8 mouse cellular contexts compared by ENCODE assay signal in genomic region chr12:71747831-71748368, GRCm38 (mm10).
DNase-seq lines count a peak whose midpoint lies in the region; ATAC-seq and TF ChIP-seq lines count a peak whose summit lies in the region.

No protein-coding gene starts in this region.

- DNase-seq in forebrain, embryonic 11.5 days (ENCODE audit: low spot score) = no peak
- peak; percentile 29 to 58 for DNase-seq in cerebellum, adult 2 months
- DNase-seq in gastrocnemius, postnatal 14 days = peak; percentile 22
- peak; percentile 70 for DNase-seq in kidney, adult 2 months
- DNase-seq in thymus, postnatal 14 days = no peak
- DNase-seq in testis, postnatal 10 days (ENCODE audit: low spot score) = no peak

- no peaks in the 10 kb centered on the region for H3K36me3 ChIP-seq in forebrain, embryonic 13.5 days (ENCODE audit: poor library complexity, severe bottlenecking)
- H3K36me3 ChIP-seq in forebrain, embryonic 11.5 days (ENCODE audit: control insufficient read depth, insufficient read depth, low read length) = no peaks in the 10 kb centered on the region
- H3K36me3 ChIP-seq in kidney, adult 2 months (ENCODE audit: control insufficient read depth, insufficient read depth, low read length) = no peaks in the 10 kb centered on the region
- H3K36me3 ChIP-seq in limb, embryonic 13.5 days = no peaks in the 10 kb centered on the region

- H3K9ac ChIP-seq in forebrain, embryonic 13.5 days = no peak overlapping the region
- H3K9ac ChIP-seq in forebrain, embryonic 11.5 days (ENCODE audit: low read length) = no peak overlapping the region
- H3K9ac ChIP-seq in limb, embryonic 13.5 days = no peak overlapping the region

- no peak for TF ChIP-seq POLR2A in cerebellum, adult 2 months (IDR thresholded peaks at IDR 0.05; ENCODE audit: borderline replicate concordance, insufficient read depth, low read length)
- TF ChIP-seq POLR2A in kidney, adult 2 months (IDR thresholded peaks at IDR 0.05; ENCODE audit: low read depth, low read length) = no peak

- H3K27ac ChIP-seq in forebrain, embryonic 13.5 days = no peak overlapping the region; the same call in 1 of the 2 replicates
- no peak overlapping the region for H3K27ac ChIP-seq in forebrain, embryonic 11.5 days (ENCODE audit: low read depth, low read length)
- H3K27ac ChIP-seq in cerebellum, adult 2 months (ENCODE audit: insufficient read depth, low read length) = no peak overlapping the region
- peak overlapping the region; percentile 77 for H3K27ac ChIP-seq in kidney, adult 2 months (ENCODE audit: insufficient read depth, low read depth, low read length)
- H3K27ac ChIP-seq in limb, embryonic 13.5 days = peak overlapping the region; percentile 52

- no peaks in the 10 kb centered on the region for H3K9me3 ChIP-seq in forebrain, embryonic 13.5 days (replicated peaks)
- H3K9me3 ChIP-seq in forebrain, embryonic 11.5 days (ENCODE audit: control insufficient read depth, low read length) = no peaks in the 10 kb centered on the region
- H3K9me3 ChIP-seq in limb, embryonic 13.5 days = no peaks in the 10 kb centered on the region

- intact Hi-C loops in gastrocnemius, postnatal 14 days (cut with DNase I; ENCODE audit: low total_unique reads) = loop anchor here (5.0 kb wide), 1 partner anchor 674 kb away; no protein-coding TSS in a partner anchor

- no peak overlapping the region for H3K4me3 ChIP-seq in forebrain, embryonic 13.5 days
- no peak overlapping the region for H3K4me3 ChIP-seq in forebrain, embryonic 11.5 days (ENCODE audit: low read depth, low read length)
- H3K4me3 ChIP-seq in cerebellum, adult 2 months (replicated peaks; ENCODE audit: insufficient read depth, low read depth, low read length) = no peak overlapping the region
- no peak overlapping the region for H3K4me3 ChIP-seq in kidney, adult 2 months (ENCODE audit: insufficient read depth, low read depth, low read length)
- no peak overlapping the region for H3K4me3 ChIP-seq in limb, embryonic 13.5 days

- H3K4me1 ChIP-seq in forebrain, embryonic 13.5 days = peaks cover 9% of the 10 kb centered on the region
- no peaks in the 10 kb centered on the region for H3K4me1 ChIP-seq in forebrain, embryonic 11.5 days (replicated peaks; ENCODE audit: control insufficient read depth, insufficient read depth, low read length)
- H3K4me1 ChIP-seq in cerebellum, adult 2 months (ENCODE audit: control insufficient read depth, insufficient read depth, low read length) = peaks cover 6% of the 10 kb centered on the region; the same call in 1 of the 2 replicates
- no peaks in the 10 kb centered on the region for H3K4me1 ChIP-seq in kidney, adult 2 months (ENCODE audit: control insufficient read depth, insufficient read depth, low read length)
- peaks cover 39% of the 10 kb centered on the region for H3K4me1 ChIP-seq in limb, embryonic 13.5 days

- H3K27me3 ChIP-seq in forebrain, embryonic 13.5 days = no peaks in the 10 kb centered on the region
- H3K27me3 ChIP-seq in forebrain, embryonic 11.5 days (ENCODE audit: control insufficient read depth, insufficient read depth, low read length) = no peaks in the 10 kb centered on the region
- no peaks in the 10 kb centered on the region for H3K27me3 ChIP-seq in cerebellum, adult 2 months (ENCODE audit: control insufficient read depth, insufficient read depth, low read length)
- no peaks in the 10 kb centered on the region for H3K27me3 ChIP-seq in kidney, adult 2 months (replicated peaks; ENCODE audit: control insufficient read depth, insufficient read depth, low read length)
- H3K27me3 ChIP-seq in limb, embryonic 13.5 days = no peaks in the 10 kb centered on the region

- TF ChIP-seq CTCF in cerebellum, adult 2 months (IDR thresholded peaks at IDR 0.05; ENCODE audit: borderline replicate concordance, insufficient read depth, low read depth, low read length) = no peak
- no peak for TF ChIP-seq CTCF in kidney, adult 2 months (conservative IDR thresholded peaks at IDR 0.05; ENCODE audit: insufficient read depth, insufficient read length, low read depth, low read length)

- ATAC-seq in forebrain, embryonic 13.5 days = peak; percentile 52; the same call in 1 of the 2 replicates
- ATAC-seq in forebrain, embryonic 11.5 days (replicated peaks; ENCODE audit: low FRiP score) = no peak
- no peak for ATAC-seq in limb, embryonic 13.5 days (ENCODE audit: low FRiP score, low read depth)

- 78% methylated on average over 14 of the region's 14 CpGs for WGBS in forebrain, embryonic 13.5 days
- WGBS in forebrain, embryonic 11.5 days = 83% methylated on average over 14 of the region's 14 CpGs
- whole genome bisulfite sequencing in cerebellum, adult 2 months = 13% methylated on average over 14 of the region's 14 CpGs
- WGBS in kidney, adult 2 months = 44% methylated on average over 14 of the region's 14 CpGs
- WGBS in limb, embryonic 13.5 days = 56% methylated on average over 14 of the region's 14 CpGs

- H3K4me2 ChIP-seq in forebrain, embryonic 13.5 days = no peak overlapping the region
- H3K4me2 ChIP-seq in forebrain, embryonic 11.5 days (ENCODE audit: low read depth, low read length, severe bottlenecking) = no peak overlapping the region
- peak overlapping the region; percentile 40 for H3K4me2 ChIP-seq in limb, embryonic 13.5 days (replicated peaks)

Comparison
In these comparisons a context has a peak if more than half of its experiments do, and no peak if none do; other contexts are left out.
1. H3K27ac ChIP-seq: peak in kidney, adult 2 months (single experiment) and limb, embryonic 13.5 days (single experiment); none in forebrain, embryonic 13.5 days (single experiment), forebrain, embryonic 11.5 days (single experiment) and cerebellum, adult 2 months (single experiment).
2. DNase-seq: peak in cerebellum, adult 2 months (2 of 2), gastrocnemius, postnatal 14 days (single experiment) and kidney, adult 2 months (single experiment); none in forebrain, embryonic 11.5 days (single experiment), thymus, postnatal 14 days (single experiment) and testis, postnatal 10 days (single experiment).